Mouse (Mus musculus) intestine, postnatal 0 days (tissue): ENCODE results near the gene Nup93. TPM values are rescaled to one million over a fixed set of nuclear protein-coding genes. Genes with fewer than 3 reads are reported as not detected.
A peak's percentile ranks its signal among the peaks of the same experiment; 100 is the strongest.

ENCODE experiments used
- ATAC-seq: fragments of 200-750 bp; cut with Nextera tagmentation; 2 replicates; pipeline ENCODE4 v1.8.0; 2017; ENCODE audit warnings: mild to moderate bottlenecking, moderate TSS enrichment, moderate library complexity
- H3K27ac ChIP-seq: fragments of 300-500 bp; sonication (generic); 2 replicates; pipeline ENCODE4 v1.5.1; 2014; ENCODE audit warnings: mild to moderate bottlenecking, low read depth, low read length, moderate library complexity
- H3K27me3 ChIP-seq: fragments of 300-500 bp; sonication (generic); replicated peaks from 2 replicates; pipeline ENCODE4 v1.6.1; 2014; ENCODE audit warnings: low read length, mixed read lengths; ENCODE audit not compliant: control insufficient read depth, insufficient read depth
- H3K36me3 ChIP-seq: fragments of 300-500 bp; sonication (generic); 2 replicates; pipeline ENCODE4 v1.6.1; 2014; ENCODE audit warnings: mild to moderate bottlenecking, moderate library complexity; ENCODE audit not compliant: control insufficient read depth, insufficient read depth
- H3K4me1 ChIP-seq: fragments of 300-500 bp; sonication (generic); replicated peaks from 2 replicates; pipeline ENCODE4 v1.6.1; 2014; ENCODE audit warnings: antibody characterized with exemption, low read length, mixed read lengths; ENCODE audit not compliant: control insufficient read depth, insufficient read depth
- H3K4me2 ChIP-seq: fragments of 300-500 bp; sonication (generic); replicated peaks from 2 replicates; pipeline ENCODE4 v1.6.1; 2014; ENCODE audit warnings: low read depth, mild to moderate bottlenecking, moderate library complexity
- H3K4me3 ChIP-seq: fragments of 300-500 bp; sonication (generic); 2 replicates; pipeline ENCODE4 v1.5.1; 2014; ENCODE audit warnings: low read depth, low read length
- H3K9ac ChIP-seq: fragments of 300-500 bp; sonication (generic); 2 replicates; pipeline ENCODE4 v1.6.1; 2014; ENCODE audit warnings: mild to moderate bottlenecking, low read depth, low read length
- H3K9me3 ChIP-seq: fragments of 300-500 bp; sonication (generic); 2 replicates; pipeline ENCODE4 v1.6.1; 2016; ENCODE audit warnings: mixed run types; ENCODE audit not compliant: control insufficient read depth
- CTCF ChIP-seq: sonication (generic); IDR thresholded peaks from 2 replicates; pipeline ENCODE4 v1.5.1; 2016; ENCODE audit warnings: low read depth, mild to moderate bottlenecking, control low read depth, antibody characterized with exemption, moderate library complexity
- WGBS: fragments of 180-500 bp; shearing (Covaris S2); extraction: QIAGEN DNeasy Blood & Tissue Kit; methylation state at CpG from one replicate; pipeline ENCODE4 v1.1.7; 2014; 5-methylcytosine and 5-hydroxymethylcytosine counted together
- polyA plus RNA-seq: library from polyadenylated mRNA; unstranded; fragments of >200 nt; fragmentation: Nextera tagmentation; extraction: Ambion mirVana; gene quantifications from 2 replicates; pipeline ENCODE4 v1.2.1, GENCODE M21; 2015

Gene Nup93
- polyA plus RNA-seq, 1 experiment from 2014 or later = 21.9 TPM

- Histone ChIP-seq H3K9ac (no peak overlapping the region), H3K4me2 (peak overlapping the region; percentile 93), H3K4me3 (peak overlapping the region; percentile 68; the same call in 1 of the 2 replicates), H3K27ac (no peak overlapping the region), H3K36me3 (no peaks in the 10 kb centered on the region), H3K27me3 (no peaks in the 10 kb centered on the region), H3K4me1 (0 out of 2 replicates have a peak, but pooled peaks cover 4% of the 10 kb centered on the region), H3K9me3 (no peaks in the 10 kb centered on the region)
- WGBS = 65% methylated on average over 6 of the region's 6 CpGs
- ATAC-seq = no peak
- TF ChIP-seq CTCF = no peak
These were observed 545 bp upstream of the Nup93 start for GRCm38 (mm10) chr8:94213819-94214218.

- no peak overlapping the region for H3K27ac ChIP-seq
- H3K4me1 ChIP-seq = no peaks in the 10 kb centered on the region
- no peak for TF ChIP-seq CTCF
- no peak overlapping the region for H3K9ac ChIP-seq
- H3K36me3 ChIP-seq = peaks cover 7% of the 10 kb centered on the region; the same call in 1 of the 2 replicates
- no peaks in the 10 kb centered on the region for H3K9me3 ChIP-seq
- H3K4me3 ChIP-seq = no peak overlapping the region
- 87% methylated on average over 7 of the region's 7 CpGs for WGBS
- H3K4me2 ChIP-seq = no peak overlapping the region
- no peaks in the 10 kb centered on the region for H3K27me3 ChIP-seq
- no peak for ATAC-seq
These were observed 13.1 kb downstream of the Nup93 start for GRCm38 (mm10) chr8:94227381-94227939.

GRCm38 (mm10) chr8:94240240-94240751, 25.9 kb downstream of the Nup93 start:
- no peak for TF ChIP-seq CTCF
- Histone ChIP-seq H3K9me3 (no peaks in the 10 kb centered on the region), H3K27ac (no peak overlapping the region), H3K4me1 (no peaks in the 10 kb centered on the region), H3K36me3 (peaks cover 4% of the 10 kb centered on the region; the same call in 1 of the 2 replicates), H3K4me2 (no peak overlapping the region), H3K27me3 (no peaks in the 10 kb centered on the region), H3K4me3 (no peak overlapping the region), H3K9ac (no peak overlapping the region)
- 80% methylated on average over 4 of the region's 4 CpGs for WGBS
- ATAC-seq = no peak

DNA sequence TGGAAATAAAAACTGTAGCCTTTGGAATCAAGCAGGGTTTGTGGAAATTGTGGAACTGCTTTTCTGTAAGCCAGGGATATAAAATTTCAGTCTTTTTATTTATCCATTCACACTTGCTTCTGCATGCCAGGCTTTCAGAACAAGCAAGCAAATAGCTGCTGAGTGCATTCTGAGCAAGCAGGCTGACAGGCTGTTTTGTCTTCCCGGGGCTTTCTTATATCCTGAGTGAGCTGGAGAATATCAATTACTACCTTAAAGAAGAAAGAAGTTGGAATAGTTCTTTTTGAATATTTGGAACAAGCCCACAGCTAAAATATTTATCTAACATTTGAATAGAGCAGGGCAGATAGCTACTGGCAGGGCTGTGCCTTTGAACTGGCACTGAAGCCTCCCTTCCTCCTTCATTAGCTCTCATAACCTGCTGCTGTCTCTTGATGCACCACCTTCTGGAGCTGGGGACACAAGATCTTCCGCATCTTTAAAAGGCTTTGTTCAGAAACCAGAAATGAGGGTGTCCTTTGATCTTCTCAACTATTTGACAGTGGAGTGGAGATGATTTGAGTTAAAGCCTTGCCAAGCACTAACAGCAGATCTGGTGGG, 35.6 kb downstream of the Nup93 start:
- ATAC-seq = no peak
- Histone ChIP-seq H3K4me3 (no peak overlapping the region), H3K36me3 (no peaks in the 10 kb centered on the region), H3K9me3 (no peaks in the 10 kb centered on the region), H3K4me1 (no peaks in the 10 kb centered on the region), H3K9ac (no peak overlapping the region), H3K27ac (no peak overlapping the region), H3K4me2 (no peak overlapping the region), H3K27me3 (no peaks in the 10 kb centered on the region)
- WGBS = 87% methylated on average over 2 of the region's 2 CpGs
- TF ChIP-seq CTCF = no peak

GRCm38 (mm10) chr8:94258881-94259280, 44.5 kb downstream of the Nup93 start:
- H3K27me3 ChIP-seq = no peaks in the 10 kb centered on the region
- H3K4me2 ChIP-seq = no peak overlapping the region
- ATAC-seq = no peak
- WGBS = 82% methylated on average over 6 of the region's 6 CpGs
- no peaks in the 10 kb centered on the region for H3K4me1 ChIP-seq
- H3K36me3 ChIP-seq = no peaks in the 10 kb centered on the region
- no peak overlapping the region for H3K9ac ChIP-seq
- H3K9me3 ChIP-seq = no peaks in the 10 kb centered on the region
- no peak overlapping the region for H3K27ac ChIP-seq
- TF ChIP-seq CTCF = no peak
- H3K4me3 ChIP-seq = no peak overlapping the region

DNA sequence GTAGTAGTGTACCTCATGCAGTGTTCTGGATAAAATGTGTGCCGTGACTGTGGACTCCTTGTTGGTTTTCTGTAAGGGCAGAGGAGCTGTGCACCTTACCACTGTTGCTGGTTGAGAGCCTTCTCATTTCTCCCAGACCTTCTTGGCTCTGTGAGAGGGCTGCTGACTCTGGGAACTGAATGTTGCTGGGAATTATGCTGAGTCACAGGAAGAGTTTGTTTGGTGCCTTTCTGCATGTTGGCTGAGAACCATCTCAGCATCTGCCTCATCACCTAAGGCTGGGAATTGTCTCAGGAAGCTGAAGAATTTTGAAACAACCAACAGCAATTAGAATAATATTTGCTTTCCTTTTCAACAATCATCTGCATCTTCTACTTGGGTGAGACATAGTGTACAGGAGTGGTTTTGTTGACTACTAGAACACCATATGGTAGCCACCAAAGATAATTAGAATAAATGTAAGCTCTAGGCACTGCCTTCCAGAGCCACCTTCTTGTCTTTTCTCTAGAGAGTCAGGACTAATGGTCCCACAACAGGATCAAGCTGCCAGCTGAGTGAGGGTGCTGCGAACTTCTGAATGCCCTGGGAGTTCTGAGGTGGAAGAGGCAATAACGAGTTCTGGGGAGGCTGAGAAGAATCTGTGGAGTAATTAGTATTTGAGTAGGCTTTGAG, 48.4 kb downstream of the Nup93 start:
- no peaks in the 10 kb centered on the region for H3K36me3 ChIP-seq
- H3K27me3 ChIP-seq = no peaks in the 10 kb centered on the region
- H3K4me2 ChIP-seq = no peak overlapping the region
- WGBS = 76% methylated on average over 3 of the region's 3 CpGs
- no peak for ATAC-seq
- no peak overlapping the region for H3K4me3 ChIP-seq
- H3K27ac ChIP-seq = no peak overlapping the region
- no peak overlapping the region for H3K9ac ChIP-seq
- no peaks in the 10 kb centered on the region for H3K9me3 ChIP-seq
- TF ChIP-seq CTCF = no peak
- H3K4me1 ChIP-seq = no peaks in the 10 kb centered on the region
